Mouse (Mus musculus) kidney, embryonic 16.5 days (tissue): Measurements from ENCODE around the gene Rap1b. TPM values are rescaled to one million over a fixed set of nuclear protein-coding genes. Genes with fewer than 3 reads are reported as not detected.

Experiments used
- ATAC-seq: fragments of 200-750 bp; cut with Nextera tagmentation; 2 replicates; pipeline ENCODE4 v1.8.0; 2017; ENCODE audit warnings: moderate TSS enrichment; ENCODE audit not compliant: low FRiP score, low TSS enrichment
- H3K27ac ChIP-seq: fragments of 300-500 bp; sonication (generic); 2 replicates; pipeline ENCODE4 v1.5.1; 2014; ENCODE audit warnings: low read length
- H3K27me3 ChIP-seq: fragments of 300-500 bp; sonication (generic); 2 replicates; pipeline ENCODE4 v1.6.1; 2014; ENCODE audit warnings: low read length, control low read depth, mixed read lengths; ENCODE audit not compliant: insufficient read depth
- H3K36me3 ChIP-seq: fragments of 300-500 bp; sonication (generic); 2 replicates; pipeline ENCODE4 v1.6.1; 2014; ENCODE audit warnings: low read length, control low read depth, mixed read lengths; ENCODE audit not compliant: insufficient read depth
- H3K4me1 ChIP-seq: fragments of 300-500 bp; sonication (generic); 2 replicates; pipeline ENCODE4 v1.6.1; 2014; ENCODE audit warnings: low read length, control low read depth, mixed read lengths; ENCODE audit not compliant: insufficient read depth
- H3K4me2 ChIP-seq: fragments of 300-500 bp; sonication (generic); replicated peaks from 2 replicates; pipeline ENCODE4 v1.6.1; 2014; ENCODE audit warnings: low read depth, low read length
- H3K4me3 ChIP-seq: fragments of 300-500 bp; sonication (generic); 2 replicates; pipeline ENCODE4 v1.5.1; 2014; ENCODE audit warnings: mild to moderate bottlenecking, low read length
- H3K9ac ChIP-seq: fragments of 300-500 bp; sonication (generic); replicated peaks from 2 replicates; pipeline ENCODE4 v1.6.1; 2014; ENCODE audit warnings: low read length
- H3K9me3 ChIP-seq: fragments of 300-500 bp; sonication (generic); 2 replicates; pipeline ENCODE4 v1.6.1; 2016; ENCODE audit warnings: low read length, control low read depth
- WGBS: fragments of 180-500 bp; shearing (Covaris S2); extraction: QIAGEN DNeasy Blood & Tissue Kit; methylation state at CpG from one replicate; pipeline ENCODE4 v1.1.7; 2014; 5-methylcytosine and 5-hydroxymethylcytosine counted together
- polyA plus RNA-seq: library from polyadenylated mRNA; unstranded; fragments of >200 nt; fragmentation: Nextera tagmentation; extraction: Ambion mirVana; gene quantifications from 2 replicates; pipeline ENCODE4 v1.2.1, GENCODE M21; 2015

Gene Rap1b
- polyA plus RNA-seq, 1 experiment from 2014 or later: 185 TPM

DNA sequence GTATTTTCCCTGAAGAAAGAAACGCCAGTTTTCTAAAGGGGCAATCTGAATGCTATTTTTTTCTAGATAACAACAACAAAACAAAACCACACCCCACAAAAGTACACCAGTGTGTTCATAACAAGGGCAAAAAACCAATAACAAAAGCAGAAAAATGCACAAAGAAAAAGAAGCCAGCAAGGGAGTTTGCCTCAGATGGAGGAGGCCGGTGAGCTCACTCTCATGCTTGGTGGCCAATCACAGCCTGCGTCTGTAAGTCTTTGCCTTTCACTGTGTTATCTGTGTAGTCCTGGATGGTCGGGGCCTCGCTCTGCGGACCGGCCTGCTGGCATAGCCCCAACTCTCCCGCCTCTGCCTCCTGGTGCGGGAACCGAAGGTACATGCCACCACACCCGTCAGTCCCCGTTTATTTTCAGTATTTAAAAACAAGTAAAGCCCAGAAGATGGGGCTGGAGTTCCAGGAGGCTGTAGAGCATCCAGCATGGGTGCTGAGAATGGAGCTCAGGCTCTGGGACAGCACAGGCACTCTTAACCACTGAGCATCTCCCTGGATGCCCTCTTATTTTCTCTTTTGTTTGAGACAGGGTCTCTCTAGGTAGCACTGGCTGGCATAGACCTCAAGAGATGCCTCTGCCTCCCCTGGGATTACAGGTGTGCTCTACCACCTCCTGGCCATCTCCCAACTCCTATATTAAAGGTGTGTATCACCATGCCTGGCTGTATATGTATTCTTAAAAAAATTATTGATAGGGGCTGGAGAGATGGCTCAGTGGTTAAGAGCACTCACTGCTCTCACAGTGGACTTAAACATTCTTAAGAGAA is 69.3 kb downstream of the Rap1b start:
- H3K4me2 ChIP-seq: no peak overlapping the region
- no peak for ATAC-seq
- no peaks in the 10 kb centered on the region for H3K9me3 ChIP-seq
- H3K4me1 ChIP-seq: no peaks in the 10 kb centered on the region
- no peak overlapping the region for H3K4me3 ChIP-seq
- no peak overlapping the region for H3K9ac ChIP-seq
- H3K27ac ChIP-seq: no peak overlapping the region
- peaks cover 70% of the 10 kb centered on the region for H3K36me3 ChIP-seq
- H3K27me3 ChIP-seq: no peaks in the 10 kb centered on the region
- WGBS: 91% methylated on average over 12 of the region's 12 CpGs

DNA sequence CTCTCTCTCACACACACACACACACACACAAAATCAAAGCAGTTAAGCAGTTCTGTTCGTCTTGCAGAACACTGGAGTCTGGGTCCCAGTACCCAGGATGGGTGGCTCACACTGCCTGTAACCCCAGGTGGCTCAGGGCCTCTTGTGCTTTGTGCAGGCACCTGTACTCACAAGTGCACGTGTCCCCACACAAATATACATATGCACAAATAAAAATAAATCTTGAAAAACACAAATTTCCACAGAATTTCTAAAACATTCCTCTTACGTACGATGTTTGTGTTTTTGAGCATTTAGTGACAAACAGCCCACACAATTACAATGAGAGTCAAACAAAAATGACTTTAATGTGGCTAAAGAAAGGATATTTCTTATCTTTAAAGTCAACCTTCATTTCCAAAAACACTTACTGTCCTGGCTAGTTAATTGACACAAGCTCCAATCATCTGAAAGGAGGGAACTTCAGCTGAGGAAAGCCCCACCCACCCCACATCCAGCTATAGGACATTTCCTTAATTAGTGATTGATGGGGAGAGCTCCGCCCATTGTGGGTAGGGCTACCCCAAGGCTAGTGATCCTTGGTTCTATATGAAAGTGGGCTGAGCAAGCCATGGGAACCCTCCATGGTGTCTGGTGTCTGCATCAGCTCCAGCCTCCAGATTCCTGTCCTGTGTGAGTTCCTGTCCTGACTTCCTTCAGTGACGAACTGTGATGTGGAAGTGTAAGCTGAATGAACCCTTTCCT is 70.3 kb downstream of the Rap1b start:
- H3K9ac ChIP-seq: no peak overlapping the region
- no peak for ATAC-seq
- WGBS: 85% methylated on average over 6 of the region's 6 CpGs

DNA sequence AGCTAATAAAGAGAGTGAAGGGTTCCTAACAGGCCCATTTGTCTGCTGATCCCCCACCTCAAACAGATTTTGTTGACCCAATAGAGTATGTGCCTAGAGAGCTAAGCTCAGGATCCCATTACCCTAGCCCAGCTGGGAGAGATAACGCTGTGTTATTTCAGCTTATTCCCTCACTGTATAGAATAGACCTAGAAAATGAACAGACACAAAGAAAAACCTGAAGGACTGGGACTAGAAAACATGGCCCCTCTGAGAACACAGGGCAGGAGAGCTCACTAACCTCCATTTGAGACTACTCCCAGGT is 71.1 kb downstream of the Rap1b start:
- H3K4me2 ChIP-seq: no peak overlapping the region
- WGBS: 100% methylated on average over 1 of the region's 1 CpGs
- H3K4me3 ChIP-seq: no peak overlapping the region
- no peak overlapping the region for H3K9ac ChIP-seq
- no peaks in the 10 kb centered on the region for H3K27me3 ChIP-seq
- no peak overlapping the region for H3K27ac ChIP-seq
- peaks cover 72% of the 10 kb centered on the region for H3K36me3 ChIP-seq
- no peaks in the 10 kb centered on the region for H3K4me1 ChIP-seq
- ATAC-seq: no peak
- H3K9me3 ChIP-seq: no peaks in the 10 kb centered on the region

More for the DNA sequence above, 70.3 kb downstream of the Rap1b start:
- Histone ChIP-seq H3K27me3 (no peaks in the 10 kb centered on the region), H3K9me3 (no peaks in the 10 kb centered on the region), H3K36me3 (peaks cover 69% of the 10 kb centered on the region), H3K4me2 (no peak overlapping the region), H3K4me3 (no peak overlapping the region), H3K27ac (no peak overlapping the region), H3K4me1 (no peaks in the 10 kb centered on the region)

DNA sequence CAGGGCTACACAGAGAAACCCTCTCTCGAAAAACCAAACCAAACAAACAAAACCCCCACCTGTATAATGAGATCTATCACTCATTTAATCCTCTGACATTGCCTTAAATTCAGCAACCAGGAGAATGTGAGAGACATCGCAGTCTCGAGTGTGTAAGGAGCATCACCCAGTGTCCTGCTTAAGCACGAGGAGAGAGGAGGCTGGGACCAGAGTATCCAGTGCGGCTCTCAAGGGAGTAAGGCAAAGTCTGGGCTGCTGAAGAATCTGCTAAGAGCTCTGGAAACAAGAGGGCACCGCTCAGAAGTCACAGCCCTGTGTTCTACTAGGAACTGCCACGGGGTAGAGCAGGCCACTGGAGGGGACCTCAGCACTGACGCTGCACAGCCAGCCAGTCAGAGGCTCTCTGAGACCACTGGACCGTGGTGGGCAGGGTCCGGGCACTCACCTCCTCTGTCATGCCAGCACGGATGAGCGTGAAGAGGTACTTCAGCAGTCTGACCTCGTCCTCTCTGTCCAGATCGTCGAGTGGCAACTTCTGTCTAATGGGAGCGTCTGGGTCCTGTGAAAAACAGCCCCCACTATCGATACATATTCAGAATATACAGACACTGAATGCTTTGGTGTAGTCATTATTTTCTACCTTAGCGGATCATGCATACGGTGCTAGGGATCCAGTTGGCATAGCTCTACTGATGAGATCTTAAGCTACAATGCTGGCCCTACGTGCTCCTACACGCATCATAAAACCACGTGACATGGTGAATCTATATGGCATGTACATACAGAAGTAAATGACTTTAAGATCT is 71.6 kb downstream of the Rap1b start:
- H3K4me2 ChIP-seq: no peak overlapping the region
- 91% methylated on average over 22 of the region's 22 CpGs for WGBS
- no peak overlapping the region for H3K4me3 ChIP-seq
- no peak overlapping the region for H3K27ac ChIP-seq
- no peak overlapping the region for H3K9ac ChIP-seq
- no peaks in the 10 kb centered on the region for H3K27me3 ChIP-seq
- peaks cover 74% of the 10 kb centered on the region for H3K36me3 ChIP-seq
- H3K4me1 ChIP-seq: no peaks in the 10 kb centered on the region
- ATAC-seq: no peak
- no peaks in the 10 kb centered on the region for H3K9me3 ChIP-seq

DNA sequence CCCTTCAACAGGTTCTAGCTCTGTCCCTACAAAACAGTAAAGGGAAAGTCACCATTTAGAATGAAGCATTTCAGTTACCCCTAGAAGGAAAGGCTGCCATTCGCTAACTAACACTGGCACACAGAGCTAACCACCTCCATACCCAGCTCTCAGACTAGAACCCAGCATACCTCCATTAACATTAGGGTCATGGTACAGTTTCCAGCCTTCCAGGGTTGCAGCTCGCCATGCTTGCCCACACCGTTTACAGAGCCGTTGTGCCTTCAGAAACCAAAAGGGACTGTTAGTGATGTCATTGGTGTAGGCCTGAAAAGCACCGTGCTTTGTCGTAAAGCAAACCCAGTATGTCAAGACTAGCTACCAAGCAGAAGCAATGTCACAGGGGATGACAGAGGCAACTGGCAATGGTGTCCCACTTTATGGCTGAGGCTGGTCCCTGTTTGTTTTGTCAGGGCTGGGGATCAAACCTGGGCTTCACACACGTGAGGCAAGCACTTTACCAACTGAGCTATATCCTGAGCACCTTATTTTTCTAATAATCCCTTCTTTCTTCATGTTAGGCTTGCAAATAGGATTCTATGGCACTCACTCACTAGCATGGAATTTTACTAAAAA is 72.6 kb downstream of the Rap1b start:
- Histone ChIP-seq H3K4me3 (no peak overlapping the region), H3K27me3 (no peaks in the 10 kb centered on the region), H3K4me2 (no peak overlapping the region), H3K27ac (no peak overlapping the region), H3K4me1 (no peaks in the 10 kb centered on the region), H3K9ac (no peak overlapping the region), H3K9me3 (no peaks in the 10 kb centered on the region), H3K36me3 (peaks cover 68% of the 10 kb centered on the region)
- no peak for ATAC-seq
- 88% methylated on average over 7 of the region's 7 CpGs for WGBS

DNA sequence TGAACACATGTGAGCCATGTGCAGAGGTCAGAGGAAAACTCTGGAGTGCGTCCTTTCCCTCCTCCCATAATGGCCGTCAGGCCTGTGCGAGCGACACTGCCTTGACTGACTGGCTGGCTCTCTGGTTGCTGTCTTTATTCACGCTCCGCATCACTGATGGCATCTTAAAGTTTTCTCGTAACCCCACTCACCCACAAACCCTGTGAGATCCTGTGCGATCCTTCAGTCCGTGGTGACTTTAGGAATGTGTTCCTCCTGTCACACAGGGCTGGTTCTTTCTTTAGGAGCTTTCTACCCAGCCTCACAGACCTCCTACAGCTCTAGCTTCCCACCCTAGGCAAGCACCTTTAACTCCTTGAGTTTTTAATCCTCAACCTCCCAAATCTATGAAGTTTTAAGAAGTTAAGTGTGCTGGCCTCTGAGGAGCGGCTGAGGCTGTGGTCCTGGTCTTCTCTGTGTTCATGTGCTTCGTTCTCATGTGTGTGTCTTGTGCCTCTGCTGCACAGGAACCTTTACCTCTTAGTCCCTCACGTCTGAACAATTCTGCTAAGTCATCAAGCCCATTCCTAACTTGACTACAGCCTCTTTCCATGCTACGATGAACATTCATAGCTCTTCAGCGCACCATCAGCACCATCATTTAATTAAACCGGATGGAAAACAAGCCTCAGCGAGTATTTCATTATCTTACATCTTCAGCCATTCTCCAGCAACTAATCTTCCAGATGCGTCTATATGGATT is 73.3 kb downstream of the Rap1b start:
- no peaks in the 10 kb centered on the region for H3K9me3 ChIP-seq
- 80% methylated on average over 17 of the region's 17 CpGs for WGBS
- no peak for ATAC-seq
- peaks cover 70% of the 10 kb centered on the region for H3K36me3 ChIP-seq
- H3K4me2 ChIP-seq: no peak overlapping the region
- H3K9ac ChIP-seq: no peak overlapping the region
- no peak overlapping the region for H3K27ac ChIP-seq
- H3K4me3 ChIP-seq: no peak overlapping the region
- no peaks in the 10 kb centered on the region for H3K4me1 ChIP-seq
- H3K27me3 ChIP-seq: no peaks in the 10 kb centered on the region

DNA sequence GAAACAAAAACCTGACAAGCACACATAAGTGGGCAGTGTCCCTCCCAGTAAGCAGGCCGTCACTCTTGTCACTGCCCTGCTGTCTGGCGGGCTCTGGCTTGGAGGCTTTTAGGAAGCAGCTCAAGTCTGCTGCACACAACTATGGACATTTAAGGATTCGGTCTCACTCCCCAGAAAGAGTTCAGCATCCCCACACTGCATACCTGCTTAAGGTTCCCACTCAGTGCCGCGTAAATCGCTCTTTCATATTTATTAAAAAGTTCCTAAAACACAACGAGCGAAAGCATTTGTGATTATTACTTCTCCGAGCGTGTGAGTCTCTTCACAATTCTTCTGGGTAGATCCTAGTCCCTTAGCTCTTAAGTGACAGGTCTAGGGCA is 74.7 kb downstream of the Rap1b start:
- Histone ChIP-seq H3K9ac (no peak overlapping the region), H3K4me2 (no peak overlapping the region), H3K36me3 (peaks cover 62% of the 10 kb centered on the region), H3K27ac (no peak overlapping the region), H3K27me3 (no peaks in the 10 kb centered on the region), H3K4me1 (no peaks in the 10 kb centered on the region), H3K9me3 (no peaks in the 10 kb centered on the region), H3K4me3 (no peak overlapping the region)
- no peak for ATAC-seq
- 93% methylated on average over 10 of the region's 10 CpGs for WGBS

DNA sequence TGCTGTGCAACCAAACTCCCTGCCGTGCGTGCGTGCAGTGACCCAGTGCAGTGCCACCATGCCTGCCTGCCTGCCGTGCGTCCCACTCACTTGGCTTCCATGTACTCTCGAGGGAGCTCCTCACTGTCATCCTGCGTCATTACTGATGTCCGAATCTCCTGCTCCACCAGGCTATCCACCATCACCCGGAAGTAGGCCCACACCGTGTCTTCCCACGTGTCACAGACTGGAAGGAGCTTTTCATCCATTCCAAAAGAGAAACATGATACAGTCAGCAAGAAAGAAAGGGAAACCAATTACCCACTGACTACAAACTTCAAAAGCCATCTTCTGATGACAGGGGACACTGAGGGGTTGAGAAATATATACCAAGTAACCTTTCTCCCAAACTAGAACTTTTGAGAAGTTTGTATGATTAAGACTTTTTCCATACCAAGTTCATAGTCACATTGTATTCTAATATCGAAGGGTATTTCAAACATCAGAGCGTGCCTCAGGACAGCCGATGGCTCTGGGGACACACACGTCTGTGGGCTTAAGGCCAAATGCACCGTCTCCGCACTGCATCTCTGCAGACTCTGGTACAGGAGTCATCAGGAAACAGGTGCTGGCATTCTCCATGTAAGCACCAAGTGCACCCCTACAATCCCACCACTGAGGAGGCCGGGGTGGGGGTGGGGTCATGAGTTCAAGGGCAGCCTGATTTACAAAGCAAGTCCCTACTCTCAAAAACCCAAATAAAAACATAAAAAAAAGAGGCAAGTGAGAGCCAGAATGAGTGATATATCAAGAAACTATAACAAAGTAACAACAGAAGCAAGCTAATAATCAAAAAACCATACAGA is 75.3 kb downstream of the Rap1b start:
- H3K36me3 ChIP-seq: peaks cover 63% of the 10 kb centered on the region
- no peaks in the 10 kb centered on the region for H3K27me3 ChIP-seq
- H3K9ac ChIP-seq: no peak overlapping the region
- H3K9me3 ChIP-seq: no peaks in the 10 kb centered on the region
- no peak for ATAC-seq
- no peak overlapping the region for H3K4me3 ChIP-seq
- H3K4me1 ChIP-seq: no peaks in the 10 kb centered on the region
- no peak overlapping the region for H3K27ac ChIP-seq
- WGBS: 84% methylated on average over 18 of the region's 18 CpGs
- no peak overlapping the region for H3K4me2 ChIP-seq
